26 mouse cellular contexts compared by ENCODE assay signal in genomic region chr1:20551334-20551733, GRCm38 (mm10).
"Had no signal": no experiment of that assay in that cellular context is flagged by ENCODE, and none has a peak within 500 bp of the region (broad histone marks: within the 10 kb centered on the region; RNA-seq: fewer than 3 reads in every experiment).

No protein-coding gene starts in this region.

- H3K27me3 ChIP-seq: heart, embryonic 12.5 days; hindbrain, embryonic 12.5 days; intestine, embryonic 15.5 days; kidney, embryonic 15.5 days; liver, embryonic 13.5 days; liver, embryonic 15.5 days had no signal

- H3K36me3 ChIP-seq: heart, embryonic 10.5 days; heart, embryonic 12.5 days; hindbrain, embryonic 10.5 days; hindbrain, embryonic 12.5 days; intestine, embryonic 15.5 days; kidney, embryonic 15.5 days; liver, embryonic 13.5 days; liver, embryonic 15.5 days had no signal

- H3K4me2 ChIP-seq: heart, embryonic 12.5 days; hindbrain, embryonic 12.5 days; hindbrain, embryonic 14.5 days; intestine, embryonic 15.5 days; kidney, embryonic 15.5 days; liver, embryonic 11.5 days; liver, embryonic 13.5 days; liver, embryonic 15.5 days had no signal

- ATAC-seq: hindbrain, embryonic 16.5 days; inflammation-experienced regulatory T-cells, adult 6 months; intestine, embryonic 15.5 days; intestine, postnatal 0 days; liver, postnatal 0 days had no signal

- H3K27ac ChIP-seq: heart, embryonic 10.5 days; hindbrain, embryonic 10.5 days; hindbrain, embryonic 12.5 days; hindbrain, embryonic 14.5 days; intestine, embryonic 15.5 days; kidney, embryonic 15.5 days; kidney, postnatal 0 days; layer of hippocampus, adult 2 months; left cerebral cortex, adult 2 months; liver, embryonic 13.5 days; liver, embryonic 15.5 days had no signal

- H3K4me1 ChIP-seq: heart, embryonic 10.5 days; heart, embryonic 12.5 days; hindbrain, embryonic 10.5 days; hindbrain, embryonic 12.5 days; intestine, embryonic 15.5 days; kidney, embryonic 15.5 days; liver, embryonic 13.5 days; liver, embryonic 15.5 days had no signal

- H3K9me3 ChIP-seq: heart, embryonic 10.5 days; heart, embryonic 12.5 days; hindbrain, embryonic 10.5 days; hindbrain, embryonic 12.5 days; intestine, embryonic 15.5 days; kidney, embryonic 15.5 days; liver, embryonic 13.5 days; liver, embryonic 15.5 days had no signal

- H3K4me3 ChIP-seq: heart, embryonic 10.5 days; heart, embryonic 12.5 days; hindbrain, embryonic 10.5 days; hindbrain, embryonic 12.5 days; intestine, embryonic 15.5 days; kidney, embryonic 15.5 days; layer of hippocampus, adult 2 months; left cerebral cortex, adult 2 months; liver, embryonic 13.5 days; liver, embryonic 15.5 days had no signal

- H3K9ac ChIP-seq: heart, embryonic 12.5 days; hindbrain, embryonic 12.5 days; hindbrain, embryonic 14.5 days; intestine, embryonic 15.5 days; kidney, embryonic 15.5 days; liver, embryonic 13.5 days; liver, embryonic 15.5 days; liver, postnatal 0 days had no signal

- DNase-seq: gastrocnemius, postnatal 25 days; heart, adult 18-20 months; heart, postnatal 10 days; heart, postnatal 4 days; kidney, adult 18-20 months; kidney, adult 9 months; kidney, postnatal 25 days; kidney, postnatal 4 days; liver; liver, embryonic 13.5 days; liver, postnatal 0 days had no signal
